Mouse (Mus musculus) heart, adult 2 months (tissue): Measurements from ENCODE around the gene Gm7030.
"Not testable (repeated sequence)": the region's sequence is repeated elsewhere in the genome, so short reads cannot be mapped to it uniquely, and the experiment has no call there.

Experiments
- CTCF ChIP-seq: fragments of 200-600 bp; IDR thresholded peaks from 2 replicates; pipeline ENCODE4 v1.8.1; 2022; ENCODE audit warnings: antibody characterized with exemption, mild to moderate bottlenecking, moderate library complexity
- POLR2A ChIP-seq: fragments of 200-500 bp; IDR thresholded peaks from 2 replicates; pipeline ENCODE4 v1.6.1; 2011; ENCODE audit warnings: mild to moderate bottlenecking, low read depth, low read length, control low read depth; ENCODE audit not compliant: insufficient read depth

- not testable (repeated sequence) for TF ChIP-seq CTCF, POLR2A
Observed at GRCm38 (mm10) chr17:36176132-36176531, 46.9 kb upstream of the Gm7030 start.
